Mouse (Mus musculus) small intestine, adult 2 months (tissue): Measurements from ENCODE around the gene Cdyl2.

Experiments
- CTCF ChIP-seq: fragments of 200-500 bp; IDR thresholded peaks from 2 replicates; pipeline ENCODE4 v1.5.1; 2012; ENCODE audit warnings: low read depth, mild to moderate bottlenecking, control low read depth, inconsistent platforms, low read length, moderate library complexity, mixed read lengths; ENCODE audit not compliant: insufficient replicate concordance, insufficient read length; ENCODE audit errors: extremely low read depth
- POLR2A ChIP-seq: fragments of 200-500 bp; IDR thresholded peaks from 2 replicates; pipeline ENCODE4 v1.6.1; 2012; ENCODE audit warnings: low read depth, mild to moderate bottlenecking, control low read depth, inconsistent platforms, low read length, moderate library complexity

DNA sequence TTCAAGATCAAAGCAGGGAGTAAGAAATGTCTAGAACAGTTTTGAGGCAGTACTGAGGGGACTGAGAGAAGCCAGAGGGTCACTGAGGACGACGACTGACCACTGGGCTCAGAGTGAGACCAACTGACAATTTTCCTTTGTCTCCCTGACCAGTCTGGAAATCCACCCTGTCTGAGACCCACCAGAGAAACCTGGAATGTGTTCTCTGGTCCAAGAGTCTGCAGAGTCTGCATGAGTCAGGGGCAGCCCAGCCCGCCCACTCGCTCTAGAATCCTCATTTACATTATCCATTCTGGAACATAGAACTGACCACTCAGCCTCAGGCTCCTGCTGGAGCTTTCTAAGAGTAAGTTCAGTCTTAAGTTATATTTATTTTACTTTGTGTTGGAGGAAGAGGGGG lies 114.9 kb downstream of the Cdyl2 start:
- TF ChIP-seq CTCF = no peak
- TF ChIP-seq POLR2A = no peak
